Mouse (Mus musculus) erythroblast, embryonic 14.5 days (primary cell): Measurements from ENCODE around the gene Meis2.

ENCODE experiments used
- GATA1 ChIP-seq: IDR thresholded peaks from 2 replicates; pipeline ENCODE4 v1.6.1; 2012; ENCODE audit warnings: low read length, inconsistent platforms, mixed read lengths
- TAL1 ChIP-seq: IDR thresholded peaks from 3 replicates; pipeline ENCODE4 v1.6.1; 2012; ENCODE audit warnings: low read length, inconsistent platforms, mixed read lengths

DNA sequence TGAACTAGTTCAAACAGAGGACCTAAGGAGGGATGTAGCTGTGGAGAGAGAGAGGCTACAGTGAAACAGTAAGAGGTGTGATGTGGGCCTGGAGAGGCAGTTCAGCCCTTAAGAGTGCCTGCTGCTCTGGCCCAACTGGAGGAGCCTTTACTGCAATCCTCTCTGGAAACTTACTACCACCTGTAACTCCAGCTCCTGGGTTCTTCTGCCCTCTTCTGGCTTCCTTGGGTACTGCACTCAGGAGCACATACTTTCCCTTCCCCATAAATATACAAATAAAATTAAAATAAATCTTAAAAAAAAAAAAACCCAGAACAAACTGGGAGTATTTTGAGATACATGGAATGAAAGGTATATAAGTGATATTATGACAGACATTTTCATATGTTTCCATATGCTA, 35.6 kb upstream of the Meis2 start:
- TF ChIP-seq GATA1 (no peak), TAL1 (no peak)
